Mouse (Mus musculus) myocyte (in vitro differentiated cells): ENCODE measurements around the gene Npas1.

Experiments used
- CEBPB ChIP-seq: IDR thresholded peaks from 2 replicates; pipeline ENCODE4 v1.6.1; 2011; ENCODE audit warnings: mild to moderate bottlenecking, moderate library complexity; ENCODE audit not compliant: poor library complexity, insufficient read depth, severe bottlenecking
- E2F4 ChIP-seq: IDR thresholded peaks from one replicate; pipeline ENCODE4 v1.6.1; 2011; ENCODE audit warnings: mild to moderate bottlenecking, control low read depth, moderate library complexity; ENCODE audit not compliant: insufficient read depth
- MYOD1 ChIP-seq, 3 experiments: IDR thresholded peaks; one replicate each; pipeline ENCODE4 v1.6.1; 2011; ENCODE audit warnings: control low read depth in 2 of 3, low read depth in 2 of 3, mild to moderate bottlenecking in 2 of 3, moderate library complexity in 1 of 3; ENCODE audit not compliant: insufficient read length in 2 of 3, control insufficient read depth in 1 of 3
- MYOG ChIP-seq, 3 experiments: IDR thresholded peaks; one replicate each; pipeline ENCODE4 v1.6.1; 2011; ENCODE audit warnings: control low read depth in 2 of 3, low read depth in 2 of 3, mild to moderate bottlenecking in 2 of 3; ENCODE audit not compliant: insufficient read length in 2 of 3, control insufficient read depth in 1 of 3, insufficient read depth in 1 of 3
- POLR2A ChIP-seq: IDR thresholded peaks from one replicate; pipeline ENCODE4 v1.6.1; 2011; ENCODE audit warnings: low read depth, mild to moderate bottlenecking, control low read depth, moderate library complexity; ENCODE audit not compliant: insufficient read length
- POLR2AphosphoS2 ChIP-seq: IDR thresholded peaks from one replicate; pipeline ENCODE4 v1.6.1; 2011; ENCODE audit warnings: low read depth, control low read depth; ENCODE audit not compliant: insufficient read length
- REST ChIP-seq: IDR thresholded peaks from one replicate; pipeline ENCODE4 v1.6.1; 2011; ENCODE audit warnings: mild to moderate bottlenecking, control low read depth, moderate library complexity; ENCODE audit not compliant: insufficient read depth, insufficient read length
- SRF ChIP-seq: IDR thresholded peaks from one replicate; pipeline ENCODE4 v1.6.1; 2011; ENCODE audit warnings: low read depth; ENCODE audit not compliant: control insufficient read depth, insufficient read length
- TCF12 ChIP-seq: IDR thresholded peaks from one replicate; pipeline ENCODE4 v1.6.1; 2011; ENCODE audit warnings: mild to moderate bottlenecking, control low read depth; ENCODE audit not compliant: poor library complexity, insufficient read depth, severe bottlenecking
- USF1 ChIP-seq: IDR thresholded peaks from one replicate; pipeline ENCODE4 v1.6.1; 2011; ENCODE audit warnings: low read depth, mild to moderate bottlenecking, control low read depth, moderate library complexity

DNA sequence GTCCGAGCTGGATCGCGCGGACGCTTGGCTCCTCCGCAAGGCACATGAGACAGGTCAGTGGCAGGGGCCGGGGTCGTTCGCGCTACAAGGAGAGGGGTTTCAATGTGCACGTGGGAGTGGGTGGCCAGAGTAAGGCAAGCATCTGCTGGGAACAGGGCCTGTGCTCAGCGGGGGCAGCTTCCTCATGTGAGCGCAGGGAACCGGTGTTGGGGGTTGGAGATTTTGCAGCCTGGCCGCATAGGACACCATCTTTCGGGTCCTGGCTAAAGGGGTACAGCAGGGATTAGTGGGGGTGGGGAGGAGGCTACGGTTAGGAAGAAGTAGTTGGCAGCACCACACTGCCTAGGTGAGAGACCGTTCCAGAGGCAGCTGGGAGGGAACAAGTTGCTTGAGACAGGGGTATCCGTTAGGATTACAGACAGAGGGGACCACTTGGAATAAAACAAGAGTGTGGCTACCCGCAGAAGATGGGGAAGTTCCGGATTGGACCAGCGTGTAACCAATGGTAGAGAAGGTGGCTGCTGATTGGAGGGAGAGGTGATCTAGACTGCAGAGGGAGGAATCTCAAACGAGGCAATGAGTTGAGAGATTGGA, 24.3 kb downstream of the Npas1 start:
- TF ChIP-seq SRF (no peak), MYOD1 (IDR thresholded peaks at IDR 0.05; ENCODE audit: control insufficient read depth in 1 of 3, insufficient read length in 2 of 3, low read depth in 2 of 3) (no peak), MYOG (IDR thresholded peaks at IDR 0.05; ENCODE audit: control insufficient read depth in 1 of 3, insufficient read depth in 1 of 3, insufficient read length in 2 of 3, low read depth in 2 of 3) (no peak), POLR2A (peak; percentile 7), USF1 (no peak), E2F4 (no peak), TCF12 (no peak), POLR2AphosphoS2 (no peak), REST (no peak), CEBPB (no peak)
